ENCODE assay signal across 14 mouse cellular contexts in the genomic region with DNA sequence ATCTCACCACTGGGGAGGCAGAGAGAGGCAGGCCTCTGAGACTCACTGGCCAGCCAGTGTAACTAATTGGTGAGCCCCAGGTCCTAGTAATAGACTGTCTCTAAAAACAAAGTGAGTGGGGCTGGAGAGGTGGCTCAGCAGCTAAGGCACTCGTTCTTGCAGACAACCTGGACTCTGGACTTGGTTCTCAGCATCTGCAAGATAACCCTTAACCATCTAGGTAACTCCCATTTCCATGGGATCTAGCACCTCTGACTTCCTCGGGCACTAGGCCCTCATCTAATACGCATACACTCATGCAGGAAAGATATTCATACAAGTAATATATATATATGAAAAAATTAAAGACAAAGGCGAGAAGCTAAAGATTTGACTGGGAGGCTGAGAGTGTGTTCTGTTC.
"Had no signal": no experiment of that assay in that cellular context is flagged by ENCODE, and none has a peak within 500 bp of the region (broad histone marks: within the 10 kb centered on the region; RNA-seq: fewer than 3 reads in every experiment).

No protein-coding gene starts in this region.

- H3K27ac ChIP-seq: liver, embryonic 13.5 days; stomach, postnatal 0 days had no signal

- H3K9me3 ChIP-seq: liver, embryonic 13.5 days had no signal

- DNase-seq: kidney, adult 8-10 months; kidney, postnatal 14 days; kidney, postnatal 4 days; layer of hippocampus, adult 9-11 months; liver, embryonic 13.5 days; lung, adult 2 months; lung, postnatal 14 days; lung, postnatal 4 days; midbrain, embryonic 14.5 days; thymus, adult 2 months; thymus, postnatal 14 days; thymus, postnatal 4 days had no signal

- H3K27me3 ChIP-seq: liver, embryonic 13.5 days had no signal

- H3K4me2 ChIP-seq: liver, embryonic 13.5 days; midbrain, embryonic 11.5 days had no signal

- H3K9ac ChIP-seq: liver, embryonic 13.5 days had no signal

- H3K36me3 ChIP-seq: liver, embryonic 13.5 days had no signal

- H3K4me3 ChIP-seq: liver, embryonic 13.5 days had no signal
